Mouse (Mus musculus): ENCODE measurements at regions not wholly inside any gene's neighbourhood (a gene's known extent, or its start where the extent isn't known, plus 50 kb on each side); places are given as distances from the start of the nearest gene placed in this dataset.
"Not testable (repeated sequence)": the region's sequence is repeated elsewhere in the genome, so short reads cannot be mapped to it uniquely, and the experiment has no call there.

GRCm38 (mm10) chr12:107183283-107183682, 305.1 kb upstream of the 3110018I06Rik start:
- DNase-seq, result no peak

- DNase-seq, result no peak
Observed at GRCm38 (mm10) chr12:107184426-107184825, 304.0 kb upstream of the 3110018I06Rik start.

- no peak for DNase-seq
Observed at GRCm38 (mm10) chr12:107186361-107186760, 302.1 kb upstream of the 3110018I06Rik start.

- no peak for DNase-seq
Observed at GRCm38 (mm10) chr12:107188055-107188454, 300.4 kb upstream of the 3110018I06Rik start.

GRCm38 (mm10) chr12:107198389-107199018, 289.9 kb upstream of the 3110018I06Rik start:
- no peak for DNase-seq

- no peak for DNase-seq
Observed at GRCm38 (mm10) chr12:107200903-107201302, 287.5 kb upstream of the 3110018I06Rik start.

- DNase-seq, result not testable (repeated sequence)
Observed at GRCm38 (mm10) chr12:107208826-107209225, 279.6 kb upstream of the 3110018I06Rik start.

- no peak for DNase-seq
Observed at GRCm38 (mm10) chr12:107212826-107213225, 275.6 kb upstream of the 3110018I06Rik start.

- no peak for DNase-seq
Observed at GRCm38 (mm10) chr12:107216119-107216518, 272.3 kb upstream of the 3110018I06Rik start.

- no peak for DNase-seq
Observed at GRCm38 (mm10) chr12:107221276-107221970, 267.0 kb upstream of the 3110018I06Rik start.

GRCm38 (mm10) chr12:107222106-107222505, 266.3 kb upstream of the 3110018I06Rik start:
- DNase-seq, result no peak

GRCm38 (mm10) chr12:107230097-107230496, 258.3 kb upstream of the 3110018I06Rik start:
- no peak for DNase-seq

- DNase-seq, result no peak
Observed at GRCm38 (mm10) chr12:107231629-107232028, 256.8 kb upstream of the 3110018I06Rik start.

GRCm38 (mm10) chr12:107250747-107251470, 237.5 kb upstream of the 3110018I06Rik start:
- DNase-seq, result no peak

- DNase-seq, result no peak
Observed at GRCm38 (mm10) chr12:107251981-107252380, 236.5 kb upstream of the 3110018I06Rik start.

- DNase-seq, result no peak
Observed at GRCm38 (mm10) chr12:107262076-107262475, 226.4 kb upstream of the 3110018I06Rik start.

GRCm38 (mm10) chr12:107262516-107262915, 225.9 kb upstream of the 3110018I06Rik start:
- DNase-seq, result no peak

GRCm38 (mm10) chr12:107266696-107267095, 221.7 kb upstream of the 3110018I06Rik start:
- DNase-seq, result no peak

GRCm38 (mm10) chr12:107285622-107286021, 202.8 kb upstream of the 3110018I06Rik start:
- no peak for DNase-seq

- no peak for DNase-seq
Observed at GRCm38 (mm10) chr12:107291377-107291776, 197.1 kb upstream of the 3110018I06Rik start.

- no peak for DNase-seq
Observed at GRCm38 (mm10) chr12:107307094-107307740, 181.2 kb upstream of the 3110018I06Rik start.

GRCm38 (mm10) chr12:107315446-107315845, 173.0 kb upstream of the 3110018I06Rik start:
- no peak for DNase-seq

GRCm38 (mm10) chr12:107322861-107323260, 165.6 kb upstream of the 3110018I06Rik start:
- DNase-seq, result no peak
